Mouse (Mus musculus) bone marrow macrophage, adult 2 months (primary cell): Measurements from ENCODE around the gene Fcgr2b.

Experiments
- CTCF ChIP-seq: IDR thresholded peaks from 2 replicates; pipeline ENCODE4 v1.5.1; 2012; ENCODE audit warnings: low read depth, mild to moderate bottlenecking, low read length, moderate library complexity
- POLR2A ChIP-seq: IDR thresholded peaks from 2 replicates; pipeline ENCODE4 v1.6.1; 2012; ENCODE audit warnings: mild to moderate bottlenecking, low read depth, low read length, borderline replicate concordance

DNA sequence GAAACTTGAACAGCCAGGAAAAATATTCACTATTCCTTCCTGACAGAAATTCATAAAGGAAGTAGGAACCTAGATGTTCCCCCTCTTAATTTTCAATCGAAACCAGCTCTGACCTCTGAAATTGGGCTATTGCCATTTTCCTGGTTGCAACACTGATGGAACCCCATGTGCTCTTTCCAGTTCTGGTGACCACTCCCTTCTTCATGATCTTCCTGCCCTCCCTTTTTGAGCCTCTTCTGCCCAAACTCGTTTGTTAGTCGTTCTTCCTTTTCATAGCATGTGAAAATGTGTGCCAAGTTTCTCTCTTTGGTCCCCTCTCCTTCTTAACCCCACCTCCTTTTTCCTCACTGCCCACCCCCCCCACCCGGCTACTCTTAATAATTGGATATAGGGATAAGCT is 35.4 kb upstream of the Fcgr2b start:
- TF ChIP-seq CTCF (no peak), POLR2A (no peak)
